Mouse (Mus musculus): ENCODE data around the gene Myh2.

GRCm38 (mm10) chr11:67160131-67160530 is 10.7 kb upstream of the Myh2 start:
- no peak for TF ChIP-seq POLR2A (IDR thresholded peaks at IDR 0.05; ENCODE audit: extremely low read depth, insufficient read depth, low read length)
- no peak for TF ChIP-seq CTCF (IDR thresholded peaks at IDR 0.05; ENCODE audit: low read depth, low read length)
